Mouse (Mus musculus): ENCODE data around the gene Nsmf. TPM values are rescaled to one million over a fixed set of nuclear protein-coding genes. Genes with fewer than 3 reads are reported as not detected.

Gene Nsmf
- polyA plus RNA-seq, 1 experiment: 114 TPM

DNA sequence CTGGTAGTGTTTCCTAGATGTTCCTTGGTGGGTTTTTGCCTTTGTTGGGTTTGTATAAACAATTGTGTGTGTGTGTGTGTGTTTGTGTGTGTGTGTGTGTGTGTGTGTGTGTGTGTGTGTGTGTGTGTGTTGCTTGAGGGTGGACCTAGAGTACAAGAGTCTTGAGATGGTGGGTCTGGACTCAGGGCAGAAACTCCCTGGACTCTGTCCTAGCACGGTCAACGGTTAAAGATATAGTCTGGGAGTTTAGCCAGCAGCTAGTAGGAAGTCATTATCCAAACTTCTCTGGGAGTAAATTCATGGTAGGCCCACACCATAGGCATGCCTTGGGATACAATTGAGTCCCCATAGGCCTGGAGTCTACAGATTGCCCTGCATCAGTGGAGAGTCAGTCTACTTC is 33.7 kb downstream of the Nsmf start:
- no peak for DNase-seq (ENCODE audit: low spot score)

DNA sequence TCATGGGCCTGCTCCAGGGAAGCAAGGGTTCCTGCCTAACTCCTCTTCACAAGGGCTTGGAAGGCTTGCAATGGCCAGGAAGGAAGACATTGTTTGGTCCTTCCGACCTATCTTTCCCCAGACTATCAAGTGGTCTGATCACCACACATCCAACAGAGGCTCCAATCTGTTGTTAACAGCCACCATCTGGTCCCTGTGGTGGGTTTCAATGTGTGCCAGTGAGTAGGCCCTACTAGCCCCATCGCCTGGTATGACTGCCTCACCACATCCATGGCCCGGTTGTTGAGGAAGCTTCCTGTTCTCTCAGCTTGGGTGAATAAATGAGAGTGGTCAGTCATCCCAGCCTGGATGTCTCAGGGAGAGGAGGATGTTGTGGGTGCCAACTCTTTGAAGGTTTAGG is 34.5 kb downstream of the Nsmf start:
- no peak for DNase-seq (ENCODE audit: low spot score)

DNA sequence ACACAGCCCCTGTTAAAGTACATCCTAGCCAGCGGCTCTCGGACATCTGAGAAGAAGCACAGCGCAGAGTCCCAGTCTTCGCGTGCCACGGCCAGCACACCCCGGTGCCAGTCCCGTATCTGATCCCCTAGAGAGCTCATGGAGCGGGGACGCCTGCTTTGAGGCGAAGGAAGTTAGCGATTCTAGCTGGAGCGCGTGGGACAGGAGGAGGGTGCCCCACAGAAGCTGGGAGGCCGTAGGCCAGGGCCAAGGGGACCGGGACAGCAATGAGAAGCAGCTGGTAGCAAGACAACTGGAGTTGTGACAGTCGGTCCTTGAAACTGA is 40.6 kb downstream of the Nsmf start:
- no peak for DNase-seq (ENCODE audit: low spot score)

DNA sequence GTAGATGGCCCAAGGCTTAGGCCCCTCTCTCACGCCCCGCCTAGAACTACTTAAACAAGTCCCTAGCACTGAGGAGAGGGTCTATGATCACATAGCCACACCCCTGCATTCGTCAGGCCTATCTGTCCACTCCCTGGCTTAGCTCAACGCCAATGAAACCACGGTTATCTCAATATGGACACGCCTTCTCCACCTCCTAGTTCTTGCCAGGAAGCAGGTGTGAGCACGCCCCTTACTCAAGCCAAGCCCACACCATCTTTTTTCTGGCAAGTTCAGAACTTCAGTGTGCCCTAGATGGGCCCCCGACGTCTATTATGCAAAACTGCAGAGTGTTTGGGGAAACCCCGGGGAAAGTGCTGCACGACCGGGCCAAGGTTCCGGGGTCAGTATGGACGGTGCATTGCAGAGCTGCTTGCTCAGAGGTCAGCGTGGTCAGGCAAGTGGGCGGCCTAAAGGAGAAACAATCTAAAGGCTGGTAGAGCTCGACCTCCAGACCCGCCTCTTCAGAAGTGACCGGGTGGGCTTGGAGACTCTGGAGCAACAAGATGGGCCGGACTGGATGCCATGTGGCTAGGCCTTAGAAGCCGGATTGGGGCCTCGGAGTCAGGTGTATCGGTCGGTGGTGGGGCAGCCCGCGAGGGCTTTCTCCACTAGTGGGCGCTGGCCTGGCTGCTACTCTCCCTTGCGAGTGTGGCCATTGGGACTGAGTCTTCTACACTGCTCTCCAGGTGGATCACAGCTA is 41.1 kb downstream of the Nsmf start, which contains the start of gene Noxa1:
Gene Noxa1, minus strand, starts transcription at position 41 of the 742 bp plus-strand sequence.
- no peak for DNase-seq (ENCODE audit: low spot score)

DNA sequence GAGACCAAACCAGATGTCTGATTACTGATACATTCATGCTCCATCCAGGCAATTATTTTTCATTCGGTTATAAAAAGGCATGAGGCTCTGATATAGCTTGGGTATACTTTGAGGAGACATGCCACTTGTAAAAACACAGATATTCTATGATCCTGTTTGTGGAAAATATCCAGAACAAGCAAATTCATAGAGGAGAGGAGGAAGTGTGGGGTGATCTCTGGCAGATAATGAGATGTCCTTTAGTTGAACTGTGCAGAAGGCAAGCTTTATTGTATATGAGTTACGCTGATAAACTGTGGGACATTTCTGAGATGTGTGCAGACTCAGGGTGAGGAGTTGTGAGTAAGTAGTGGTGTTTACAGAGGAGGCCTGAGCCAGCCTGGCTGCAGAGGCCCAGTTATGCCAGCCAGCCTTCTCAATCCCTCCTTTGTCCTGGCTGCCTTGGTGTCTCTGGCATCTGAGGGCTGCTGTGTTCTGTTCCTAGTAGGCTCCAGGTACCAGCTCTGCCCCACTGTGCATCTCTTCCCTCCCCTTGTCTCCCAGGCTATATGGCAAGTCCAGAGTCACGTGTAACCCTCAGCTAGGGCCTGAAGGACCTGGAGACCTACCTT is 44.0 kb downstream of the Nsmf start:
- DNase-seq (ENCODE audit: low spot score): no peak

- no peak for DNase-seq (ENCODE audit: low spot score)
These were observed 44.8 kb downstream of the Nsmf start for GRCm38 (mm10) chr2:25098956-25099355.

GRCm38 (mm10) chr2:25099703-25100102 is 45.5 kb downstream of the Nsmf start:
- DNase-seq (ENCODE audit: low spot score): no peak

GRCm38 (mm10) chr2:25104122-25104521 is 50.0 kb downstream of the Nsmf start:
- no peak for DNase-seq (ENCODE audit: low spot score)

GRCm38 (mm10) chr2:25106045-25106444 is 51.9 kb downstream of the Nsmf start:
- DNase-seq (ENCODE audit: low spot score): no peak

- no peak for DNase-seq (ENCODE audit: low spot score)
These were observed 55.3 kb downstream of the Nsmf start for GRCm38 (mm10) chr2:25109487-25109886.

GRCm38 (mm10) chr2:25110505-25111183 is 56.5 kb downstream of the Nsmf start:
- no peak for DNase-seq (ENCODE audit: low spot score)

- DNase-seq (ENCODE audit: low spot score): no peak
These were observed 57.1 kb downstream of the Nsmf start for GRCm38 (mm10) chr2:25111184-25111791.

Other genes starting within 250 kb of the Nsmf start
- 47.7 and 52.6 TPM in 2 replicates for gene Ehmt1, start 134.7 kb upstream of the Nsmf start, polyA plus RNA-seq (2012; rRNA removed)
- 89.6 and 140 TPM in 2 replicates for gene Arrdc1, start 119.1 kb upstream of the Nsmf start, polyA plus RNA-seq (2012; rRNA removed)
- gene Zmynd19, start 104.6 kb upstream of the Nsmf start, polyA plus RNA-seq (2012; rRNA removed): 9.4 and 11.7 TPM in 2 replicates
- 20.3 and 22.1 TPM in 2 replicates for gene Dph7, start 92.0 kb upstream of the Nsmf start, polyA plus RNA-seq (2012; rRNA removed)
- gene Mrpl41, start 79.3 kb upstream of the Nsmf start, polyA plus RNA-seq (2012; rRNA removed): 61.3 and 66.0 TPM in 2 replicates
- 17.2 and 24.1 TPM in 2 replicates for gene Pnpla7, start 78.3 kb upstream of the Nsmf start, polyA plus RNA-seq (2012; rRNA removed)
- 0.03 and 0.07 TPM in 2 replicates for gene Entpd8, start 25.9 kb downstream of the Nsmf start, polyA plus RNA-seq (2012; rRNA removed)
- 0.13 and 0.18 TPM in 2 replicates for gene Noxa1, start 40.8 kb downstream of the Nsmf start, polyA plus RNA-seq (2012; rRNA removed)
- 50.1 and 60.0 TPM in 2 replicates for gene Nrarp, start 126.4 kb downstream of the Nsmf start, polyA plus RNA-seq (2012; rRNA removed)
- gene Tor4a, start 142.5 kb downstream of the Nsmf start, polyA plus RNA-seq (2012; rRNA removed): 22.6 and 25.3 TPM in 2 replicates
- 55.4 and 60.6 TPM in 2 replicates for gene Nelfb, start 157.1 kb downstream of the Nsmf start, polyA plus RNA-seq (2012; rRNA removed)
- not detected in 2 replicates for gene Stpg3, start 160.3 kb downstream of the Nsmf start, polyA plus RNA-seq (2012; rRNA removed)
- gene Fam166a, start 164.4 kb downstream of the Nsmf start, polyA plus RNA-seq (2012; rRNA removed): 0.08 and 0.10 TPM in 2 replicates
- gene Tubb4b, start 170.3 kb downstream of the Nsmf start, polyA plus RNA-seq (2012; rRNA removed): 510 and 610 TPM in 2 replicates
- gene Slc34a3, start 180.0 kb downstream of the Nsmf start, polyA plus RNA-seq (2012; rRNA removed): 0.03 TPM in 1 of 2 replicates, not detected in the other
- gene Rnf224, start 182.4 kb downstream of the Nsmf start, polyA plus RNA-seq (2012; rRNA removed): 0.13 and 0.19 TPM in 2 replicates
- 12.9 and 14.1 TPM in 2 replicates for gene Rnf208, start 187.9 kb downstream of the Nsmf start, polyA plus RNA-seq (2012; rRNA removed)
- gene Cysrt1, start 188.1 kb downstream of the Nsmf start, polyA plus RNA-seq (2012; rRNA removed): 2.0 and 2.5 TPM in 2 replicates
- gene AL732309.1, start 192.5 kb downstream of the Nsmf start, polyA plus RNA-seq (2012; rRNA removed): 21.0 and 23.8 TPM in 2 replicates
- gene Tmem203, start 201.1 kb downstream of the Nsmf start, polyA plus RNA-seq (2012; rRNA removed): 30.7 and 34.2 TPM in 2 replicates
- 8.0 and 13.6 TPM in 2 replicates for gene Tprn, start 208.3 kb downstream of the Nsmf start, polyA plus RNA-seq (2012; rRNA removed)
- 58.8 and 84.8 TPM in 2 replicates for gene Ssna1, start 218.1 kb downstream of the Nsmf start, polyA plus RNA-seq (2012; rRNA removed)
- 84.5 and 88.3 TPM in 2 replicates for gene Anapc2, start 218.1 kb downstream of the Nsmf start, polyA plus RNA-seq (2012; rRNA removed)
- gene Tmem210, start 233.8 kb downstream of the Nsmf start, polyA plus RNA-seq (2012; rRNA removed): not detected in 2 replicates
- gene Lrrc26, start 235.6 kb downstream of the Nsmf start, polyA plus RNA-seq (2012; rRNA removed): 7.0 and 8.2 TPM in 2 replicates